Mouse (Mus musculus): ENCODE measurements at regions not wholly inside any gene's neighbourhood (a gene's known extent, or its start where the extent isn't known, plus 50 kb on each side); places are given as distances from the start of the nearest gene placed in this dataset.

DNA sequence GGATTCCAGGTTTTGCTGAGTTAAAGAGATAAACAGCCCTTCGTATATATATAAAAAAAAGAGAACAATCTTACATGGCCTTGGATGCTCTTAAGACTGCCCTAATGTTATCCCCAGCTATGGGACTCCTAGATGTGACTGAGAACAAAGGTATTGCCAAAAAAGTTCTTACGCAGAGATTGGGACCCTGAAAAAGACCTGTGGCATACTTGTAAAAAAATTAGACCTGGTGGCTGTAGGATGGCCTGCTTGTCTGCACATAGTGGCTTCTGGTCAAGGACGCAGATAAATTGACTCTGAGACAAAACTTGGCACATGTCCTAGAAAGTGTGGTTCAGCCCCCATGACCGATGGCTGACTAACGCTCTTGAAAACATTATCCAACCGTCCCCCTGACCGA, 283.1 kb downstream of the Mtrr start:
- peak; percentile 18 for DNase-seq

GRCm38 (mm10) chr13:68258285-68258684, 323.7 kb downstream of the Mtrr start:
- peak; percentile 50 for DNase-seq

All from adrenal gland, adult 8-10 months (tissue).